Mouse (Mus musculus) gastrocnemius, postnatal 36 days (tissue): Measurements from ENCODE around the gene Bax. TPM values are rescaled to one million over a fixed set of nuclear protein-coding genes. Genes with fewer than 3 reads are reported as not detected.
A peak's percentile ranks its signal among the peaks of the same experiment; 100 is the strongest.

Experiments used
- DNase-seq, 2 experiments: peaks; one replicate each; pipeline ENCODE4 v3.0.0; 2022
- intact Hi-C: fragments of 180-260 bp; cut with DNase I; formaldehyde crosslinking; loops from one replicate; pipeline ENCODE4 v1.15.1; 2025
- total RNA-seq, 2 experiments: library from RNA; stranded (reverse); gene quantifications; 2 replicates each; pipeline ENCODE4 v1.2.3; 2021

The Bax gene
- total RNA-seq, 2 experiments from 2014 or later = 13.8 to 14.6 TPM

- DNase-seq = peak; percentile 68 to 79
- intact Hi-C loops = no loop called here
These were observed 7.7 kb downstream of the Bax start for GRCm38 (mm10) chr7:45458748-45459563.

- intact Hi-C loops = no loop called here
- DNase-seq = no peak
These were observed 9.3 kb downstream of the Bax start for GRCm38 (mm10) chr7:45457204-45458060.

- no peak for DNase-seq
These were observed 9.9 kb downstream of the Bax start for GRCm38 (mm10) chr7:45456721-45457203.

DNA sequence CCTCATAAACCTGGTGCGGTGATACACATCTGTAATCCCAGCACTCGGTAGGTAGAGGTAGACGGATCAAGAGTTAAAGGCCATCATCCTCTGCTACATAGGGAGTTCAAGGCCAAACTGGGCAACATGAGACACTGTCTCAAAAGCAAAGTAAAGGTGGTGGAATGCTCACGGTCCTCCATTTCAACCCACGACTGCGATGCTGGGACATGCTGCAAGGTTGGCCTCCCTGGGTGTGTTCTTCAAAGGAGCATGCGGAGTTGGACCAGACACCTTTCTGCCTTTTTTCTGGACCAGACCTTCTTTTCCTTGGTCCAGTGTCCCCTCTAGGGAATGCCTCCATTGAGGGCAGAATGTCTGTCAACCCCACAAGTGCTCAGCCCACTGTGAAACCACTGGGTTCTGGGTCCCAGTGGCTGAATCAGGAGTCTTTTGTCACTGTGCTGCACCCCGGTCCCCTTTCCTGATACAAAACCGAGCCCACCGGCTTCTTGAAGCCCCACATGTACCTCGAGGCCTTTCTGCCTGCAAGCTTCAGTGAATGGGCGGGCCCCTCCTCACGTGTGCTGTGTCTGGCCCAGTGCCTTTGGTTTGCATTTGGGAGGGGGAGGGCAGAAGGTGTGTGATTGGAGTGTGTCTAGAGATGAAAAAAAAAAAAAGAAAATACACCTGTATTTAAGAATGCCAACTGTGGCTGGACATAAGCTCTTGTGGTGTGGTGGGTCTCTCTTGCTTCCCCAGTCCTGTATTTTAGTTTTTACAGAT lies 10.6 kb downstream of the Bax start:
- intact Hi-C loops = no loop called here
- DNase-seq = no peak

More at GRCm38 (mm10) chr7:45456721-45457203, 9.9 kb downstream of the Bax start:
- intact Hi-C loops = no loop called here

GRCm38 (mm10) chr7:45454971-45455370 lies 11.7 kb downstream of the Bax start:
- intact Hi-C loops = loop anchor here (5.0 kb wide), 1 partner anchor 107 kb away; no protein-coding TSS in a partner anchor
- no peak for DNase-seq

GRCm38 (mm10) chr7:45451344-45451982 lies 15.2 kb downstream of the Bax start:
- intact Hi-C loops = loop anchor here (5.0 kb wide), 1 partner anchor 111 kb away; no protein-coding TSS in a partner anchor

DNA sequence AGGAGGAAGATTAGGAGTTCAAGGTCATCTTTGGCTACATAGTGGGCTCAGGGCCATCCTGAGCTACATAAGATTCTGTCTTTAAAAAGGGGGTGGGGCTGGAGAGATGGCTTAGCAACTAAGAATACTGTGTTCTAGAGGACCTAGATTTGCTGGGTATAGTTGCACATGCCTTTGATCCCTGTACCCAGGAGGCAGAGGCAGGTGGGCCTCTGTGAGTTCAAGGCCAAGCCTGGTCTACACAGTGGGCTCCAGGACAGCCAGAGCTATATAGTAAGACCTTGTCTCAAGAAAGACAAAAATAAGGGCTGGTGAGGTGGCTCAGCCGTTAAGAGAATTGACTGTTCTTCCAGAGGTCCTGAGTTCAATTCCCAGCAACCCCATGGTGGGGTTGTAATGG lies 16.7 kb downstream of the Bax start:
- intact Hi-C loops = loop anchor here (5.0 kb wide), 1 partner anchor 112 kb away; no protein-coding TSS in a partner anchor
- no peak for DNase-seq

More at GRCm38 (mm10) chr7:45451344-45451982, 15.2 kb downstream of the Bax start:
- DNase-seq = peak; percentile 71 to 78

DNA sequence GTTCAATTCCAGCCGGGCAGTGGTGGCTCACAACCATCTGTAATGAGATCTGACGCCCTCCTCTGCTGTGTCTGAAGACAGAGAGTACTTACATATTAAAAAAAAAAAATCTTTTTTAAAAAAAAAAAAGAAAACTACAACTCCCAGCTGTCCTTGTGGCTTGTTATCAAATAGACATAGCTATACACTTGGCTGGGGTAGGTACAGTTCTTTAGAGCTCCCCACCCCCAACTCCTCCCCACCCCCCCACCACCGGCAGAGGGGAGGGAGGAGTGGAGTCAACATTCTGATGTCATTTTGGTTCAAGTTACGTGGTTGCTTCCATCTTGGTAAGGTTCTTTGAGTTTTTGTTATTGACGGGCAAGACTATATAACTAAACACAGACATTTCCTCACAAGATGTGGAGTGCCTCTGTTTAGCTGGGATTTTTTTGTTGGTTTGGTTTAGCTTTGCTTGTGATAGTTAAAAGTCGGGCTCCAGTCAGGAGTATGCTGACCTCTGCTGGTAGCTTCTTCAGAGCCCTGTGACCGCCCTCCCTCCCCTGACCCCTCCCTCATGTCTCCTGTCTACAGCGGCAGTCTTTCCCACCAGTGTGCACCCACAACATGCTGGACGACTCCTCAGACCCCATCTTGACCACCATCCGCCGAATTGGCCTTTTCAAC lies 19.2 kb downstream of the Bax start:
- no peak for DNase-seq
- intact Hi-C loops = no loop called here

DNA sequence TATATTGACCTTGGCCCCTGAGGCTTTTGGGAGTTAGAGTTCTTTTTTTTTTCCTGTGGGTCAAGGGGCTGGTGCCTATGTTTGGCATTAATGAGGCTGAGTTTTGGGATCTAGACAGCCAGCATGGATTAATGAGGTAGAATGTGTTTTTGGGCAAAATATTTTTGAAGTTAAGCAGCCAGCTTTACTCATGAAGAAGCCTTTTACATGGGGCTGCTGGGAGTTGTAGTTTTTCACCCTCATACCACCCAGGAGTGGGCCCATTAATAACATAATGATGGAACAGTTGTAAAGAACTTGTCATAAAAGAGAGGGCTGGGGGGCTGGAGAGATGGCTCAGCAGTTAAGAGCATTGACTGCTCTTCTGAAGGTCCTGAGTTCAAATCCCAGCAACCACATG lies 20.1 kb downstream of the Bax start:
- DNase-seq = no peak
- intact Hi-C loops = no loop called here

- intact Hi-C loops = no loop called here
- no peak for DNase-seq
These were observed 22.9 kb downstream of the Bax start for GRCm38 (mm10) chr7:45443526-45444420.

GRCm38 (mm10) chr7:45437521-45438276 lies 29.0 kb downstream of the Bax start, which contains the start of gene Ruvbl2:
TSS of gene Ruvbl2 (minus strand) at chr7:45438096.
- peak; percentile 52 to 54 for DNase-seq
- intact Hi-C loops = loop anchor here (1.0 to 5.0 kb wide), 2 partner anchors 31 to 135 kb away; no protein-coding TSS in a partner anchor

DNA sequence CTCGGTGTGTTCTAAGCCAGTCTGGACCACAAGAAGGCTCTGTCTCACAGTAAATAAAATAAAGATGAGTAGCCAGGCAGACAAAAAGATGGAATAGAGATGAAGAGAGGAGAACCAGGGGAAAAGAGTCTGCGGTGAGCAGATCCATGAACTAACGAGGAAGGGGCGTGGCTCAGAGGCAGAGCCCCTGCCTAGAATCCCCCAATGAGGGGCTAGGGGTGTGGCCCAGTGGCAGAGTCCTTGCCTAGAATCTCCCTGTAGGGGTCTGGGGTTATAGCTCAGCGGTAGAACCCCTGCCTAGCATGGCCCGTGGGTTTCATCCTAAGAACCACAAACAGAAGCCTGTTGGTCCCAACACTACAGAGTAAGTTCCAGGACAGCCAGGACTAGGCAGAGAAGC lies 29.7 kb downstream of the Bax start:
- DNase-seq = no peak
- intact Hi-C loops = loop anchor here (5.0 kb wide), 1 partner anchor 135 kb away; no protein-coding TSS in a partner anchor

DNA sequence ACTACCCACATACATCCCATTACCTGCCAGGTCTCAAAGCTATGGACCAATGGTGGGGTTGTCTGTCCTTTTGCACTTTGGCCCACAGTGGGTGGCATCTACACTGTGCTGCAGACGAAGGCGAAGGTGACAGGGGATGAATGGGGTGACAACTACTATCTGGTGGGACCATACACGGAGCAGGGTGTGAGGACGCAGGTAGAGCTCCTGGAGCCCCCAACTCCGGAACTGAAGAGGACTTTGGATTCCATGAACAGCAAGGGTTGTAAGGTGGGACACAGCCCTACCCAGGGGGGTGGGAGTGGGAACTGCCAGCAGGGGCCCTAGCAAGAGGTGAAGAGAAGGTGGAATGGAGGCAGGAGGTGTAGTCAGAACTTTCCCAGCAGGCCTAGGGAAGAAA lies 30.3 kb downstream of the Bax start:
- intact Hi-C loops = loop anchor here (5.0 kb wide), 1 partner anchor 134 kb away; no protein-coding TSS in a partner anchor
- no peak for DNase-seq

DNA sequence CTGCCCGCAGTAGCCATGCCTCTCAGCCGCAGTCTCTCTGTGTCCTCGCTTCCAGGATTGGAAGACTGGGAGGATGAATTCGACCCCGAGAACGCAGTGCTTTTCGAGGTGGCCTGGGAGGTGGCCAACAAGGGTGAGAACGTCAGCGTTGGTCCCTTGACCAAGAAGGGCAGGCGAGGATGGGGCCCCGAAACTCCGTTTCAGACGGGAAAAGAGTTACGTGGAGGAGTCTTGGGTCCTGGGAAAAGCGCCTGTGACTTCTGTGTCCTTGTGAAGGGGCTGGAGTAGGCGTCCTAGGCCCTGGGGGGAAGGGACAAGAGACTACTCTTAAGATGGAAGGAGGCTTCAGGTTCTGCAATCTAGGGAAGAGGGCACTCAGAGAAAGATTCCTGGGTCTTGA lies 31.7 kb downstream of the Bax start:
- intact Hi-C loops = loop anchor here (5.0 kb wide), 1 partner anchor 133 kb away; no protein-coding TSS in a partner anchor
- peak in 1 of 2 experiments; percentile 32 for DNase-seq

DNA sequence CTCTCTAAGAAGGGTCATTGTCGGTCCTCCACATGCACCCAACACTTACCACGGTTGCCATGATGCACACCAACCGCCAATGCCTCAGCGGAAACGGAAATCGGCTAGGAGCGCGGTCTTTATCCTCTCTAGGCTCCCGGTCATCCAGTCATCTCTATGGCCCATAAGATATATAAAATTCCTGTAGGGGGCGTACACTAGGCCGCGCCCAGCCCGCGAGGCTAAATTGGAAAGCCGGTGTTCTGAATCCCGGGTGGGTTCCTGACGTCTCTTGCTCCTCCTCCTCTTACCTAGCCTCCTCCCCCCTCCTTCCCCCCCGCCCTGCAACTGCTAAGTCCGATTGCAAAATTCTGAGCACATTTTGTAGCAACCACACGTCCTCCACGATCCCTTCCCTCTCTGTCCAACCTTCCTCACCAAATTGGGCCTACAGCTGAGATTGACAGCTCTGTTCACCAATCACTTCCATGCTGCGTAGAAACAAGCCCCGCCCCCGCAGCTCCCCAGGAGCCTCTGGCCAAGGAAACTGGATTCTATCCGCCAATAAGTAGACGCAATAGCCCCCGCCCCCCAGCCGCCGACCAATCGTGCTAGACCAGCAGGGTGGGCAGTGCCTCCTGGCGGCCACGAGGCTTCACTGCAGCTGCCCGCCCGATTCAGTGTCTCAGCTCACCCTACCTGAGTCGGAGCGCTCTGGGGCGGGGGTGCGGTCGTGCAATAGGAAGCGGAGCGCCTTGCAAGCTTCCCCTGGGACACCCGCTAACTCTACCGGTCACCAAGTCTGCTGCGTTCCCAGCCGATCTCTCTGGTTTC lies 32.3 kb downstream of the Bax start, which contains the start of gene Gys1:
TSS of gene Gys1 (plus strand) at position 642 of the 813 bp plus-strand sequence.
- intact Hi-C loops = loop anchor here (5.0 kb wide), 1 partner anchor 132 kb away; no protein-coding TSS in a partner anchor
- peak; percentile 100 for DNase-seq

GRCm38 (mm10) chr7:45433835-45434202 lies 32.9 kb downstream of the Bax start:
- no peak for DNase-seq
- intact Hi-C loops = no loop called here
